Mouse (Mus musculus): Measurements from ENCODE around the gene Btbd11.

DNA sequence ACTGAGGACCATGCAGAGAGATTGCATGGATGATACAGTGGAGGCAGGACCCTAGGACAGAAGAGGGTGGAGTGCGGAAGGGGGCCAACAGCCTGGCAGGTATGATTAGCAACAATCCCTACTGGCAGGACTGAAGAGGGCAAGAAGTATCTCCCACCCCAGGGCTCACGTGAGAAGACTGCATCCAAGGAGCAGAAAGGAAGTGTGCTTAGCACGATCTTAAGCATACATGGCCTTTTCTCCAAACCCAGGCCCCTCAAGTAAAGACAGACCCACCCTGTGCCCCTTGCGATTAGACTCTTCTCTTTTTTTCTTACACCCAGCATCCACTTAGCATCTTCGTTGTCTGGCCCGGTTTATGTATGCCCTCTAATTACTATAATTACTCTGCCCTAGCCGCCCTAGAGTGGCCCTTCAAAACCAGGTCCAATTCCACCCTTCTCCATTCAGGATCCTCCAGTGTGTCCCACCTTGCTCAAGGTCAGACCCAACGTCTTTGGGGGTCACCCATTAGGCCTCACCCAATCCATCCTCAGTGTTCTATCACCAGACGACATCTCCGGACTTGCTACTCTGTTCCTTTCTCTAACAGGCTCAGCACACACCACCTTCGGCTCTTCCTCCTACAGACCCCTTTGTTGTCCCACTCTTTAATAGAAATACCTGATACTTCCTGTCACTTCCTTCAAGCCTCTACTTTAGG lies 151.6 kb downstream of the Btbd11 start:
- TF ChIP-seq POLR2A (IDR thresholded peaks at IDR 0.05; ENCODE audit: insufficient read depth, low read length) = no peak
- no peak for TF ChIP-seq CTCF (IDR thresholded peaks at IDR 0.05; ENCODE audit: low read depth, low read length)
- TF ChIP-seq EP300 (IDR thresholded peaks at IDR 0.05; ENCODE audit: insufficient read depth, low read depth, low read length) = peak; percentile 90
